Mouse (Mus musculus): ENCODE measurements around the gene Ank3. TPM values are rescaled to one million over a fixed set of nuclear protein-coding genes. Genes with fewer than 3 reads are reported as not detected.
"Not testable (repeated sequence)": the region's sequence is repeated elsewhere in the genome, so short reads cannot be mapped to it uniquely, and the experiment has no call there.

Ank3 gene
- polyA plus RNA-seq, 1 experiment from 2014 or later, result 21.9 TPM

GRCm38 (mm10) chr10:69909856-69910255 lies 511.3 kb downstream of the Ank3 start:
- no peaks in the 10 kb centered on the region for H3K36me3 ChIP-seq
- 83% methylated on average over 4 of the region's 4 CpGs for WGBS
- no peak overlapping the region for H3K4me3 ChIP-seq (replicated peaks)
- H3K9ac ChIP-seq, result no peak overlapping the region
- no peaks in the 10 kb centered on the region for H3K27me3 ChIP-seq (replicated peaks)
- no peak overlapping the region for H3K4me2 ChIP-seq (replicated peaks)
- H3K27ac ChIP-seq, result no peak overlapping the region
- no peaks in the 10 kb centered on the region for H3K9me3 ChIP-seq
- ATAC-seq, result peak; percentile 52
- no peaks in the 10 kb centered on the region for H3K4me1 ChIP-seq (replicated peaks)

- H3K4me3 ChIP-seq (replicated peaks); H3K4me2 ChIP-seq (replicated peaks); H3K9ac ChIP-seq; H3K27me3 ChIP-seq (replicated peaks); H3K36me3 ChIP-seq; H3K4me1 ChIP-seq (replicated peaks); H3K27ac ChIP-seq; H3K9me3 ChIP-seq: not testable (repeated sequence)
- 24% methylated on average over 5 of the region's 6 CpGs for WGBS
- peak; percentile 87 for ATAC-seq
These were observed 511.7 kb downstream of the Ank3 start for GRCm38 (mm10) chr10:69910304-69910703.

- H3K27me3 ChIP-seq (replicated peaks); H3K36me3 ChIP-seq; ATAC-seq; H3K4me1 ChIP-seq (replicated peaks); H3K9ac ChIP-seq; H3K27ac ChIP-seq; H3K4me2 ChIP-seq (replicated peaks); H3K9me3 ChIP-seq; H3K4me3 ChIP-seq (replicated peaks): not testable (repeated sequence)
- WGBS, result 32% methylated on average over 6 of the region's 7 CpGs
These were observed 512.2 kb downstream of the Ank3 start for GRCm38 (mm10) chr10:69910726-69911125.

DNA sequence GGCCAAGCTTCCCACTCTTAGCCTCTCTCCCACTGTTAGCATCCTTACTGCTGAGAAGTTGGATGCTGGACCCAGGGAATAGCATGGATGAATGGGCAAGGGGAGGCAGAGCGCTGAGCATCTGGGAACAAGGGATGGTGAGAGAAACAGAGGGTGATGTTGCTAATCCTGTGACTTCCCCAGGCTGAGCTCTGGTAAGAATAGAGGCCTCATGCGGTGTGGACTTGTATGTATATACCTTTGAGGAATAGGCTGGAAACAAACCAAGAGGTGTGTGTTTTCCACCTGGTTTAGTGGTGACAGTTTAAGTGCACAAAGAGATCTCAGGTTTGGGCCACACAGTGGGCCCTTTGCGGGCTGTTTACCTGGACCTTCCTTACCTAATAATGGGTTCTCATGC lies 517.0 kb downstream of the Ank3 start:
- Histone ChIP-seq H3K4me2 (replicated peaks) (no peak overlapping the region), H3K36me3 (no peaks in the 10 kb centered on the region), H3K4me1 (replicated peaks) (no peaks in the 10 kb centered on the region), H3K27ac (no peak overlapping the region), H3K4me3 (replicated peaks) (no peak overlapping the region), H3K27me3 (replicated peaks) (no peaks in the 10 kb centered on the region), H3K9ac (no peak overlapping the region), H3K9me3 (no peaks in the 10 kb centered on the region)
- 82% methylated on average over 3 of the region's 3 CpGs for WGBS
- no peak for ATAC-seq

- Histone ChIP-seq H3K4me2 (replicated peaks) (no peak overlapping the region), H3K27me3 (replicated peaks) (no peaks in the 10 kb centered on the region), H3K27ac (no peak overlapping the region), H3K9me3 (no peaks in the 10 kb centered on the region), H3K4me3 (replicated peaks) (no peak overlapping the region), H3K9ac (no peak overlapping the region), H3K36me3 (no peaks in the 10 kb centered on the region), H3K4me1 (replicated peaks) (no peaks in the 10 kb centered on the region)
- ATAC-seq, result peak; percentile 9; the same call in 1 of the 2 replicates
- 75% methylated on average over 4 of the region's 4 CpGs for WGBS
These were observed 517.6 kb downstream of the Ank3 start for GRCm38 (mm10) chr10:69916205-69916604.

- Histone ChIP-seq H3K4me1 (replicated peaks) (no peaks in the 10 kb centered on the region), H3K27me3 (replicated peaks) (no peaks in the 10 kb centered on the region), H3K4me3 (replicated peaks) (no peak overlapping the region), H3K36me3 (no peaks in the 10 kb centered on the region), H3K27ac (no peak overlapping the region), H3K4me2 (replicated peaks) (no peak overlapping the region), H3K9ac (no peak overlapping the region), H3K9me3 (no peaks in the 10 kb centered on the region)
- WGBS, result 49% methylated on average over 10 of the region's 10 CpGs
- peak; percentile 75 for ATAC-seq
These were observed 518.3 kb downstream of the Ank3 start for GRCm38 (mm10) chr10:69916689-69917435.

GRCm38 (mm10) chr10:69917711-69918110 lies 519.1 kb downstream of the Ank3 start:
- 86% methylated on average over 5 of the region's 5 CpGs for WGBS
- ATAC-seq, result no peak
- Histone ChIP-seq H3K36me3 (no peaks in the 10 kb centered on the region), H3K9ac (no peak overlapping the region), H3K27ac (no peak overlapping the region), H3K27me3 (replicated peaks) (no peaks in the 10 kb centered on the region), H3K4me1 (replicated peaks) (no peaks in the 10 kb centered on the region), H3K4me3 (replicated peaks) (no peak overlapping the region), H3K9me3 (no peaks in the 10 kb centered on the region), H3K4me2 (replicated peaks) (no peak overlapping the region)

DNA sequence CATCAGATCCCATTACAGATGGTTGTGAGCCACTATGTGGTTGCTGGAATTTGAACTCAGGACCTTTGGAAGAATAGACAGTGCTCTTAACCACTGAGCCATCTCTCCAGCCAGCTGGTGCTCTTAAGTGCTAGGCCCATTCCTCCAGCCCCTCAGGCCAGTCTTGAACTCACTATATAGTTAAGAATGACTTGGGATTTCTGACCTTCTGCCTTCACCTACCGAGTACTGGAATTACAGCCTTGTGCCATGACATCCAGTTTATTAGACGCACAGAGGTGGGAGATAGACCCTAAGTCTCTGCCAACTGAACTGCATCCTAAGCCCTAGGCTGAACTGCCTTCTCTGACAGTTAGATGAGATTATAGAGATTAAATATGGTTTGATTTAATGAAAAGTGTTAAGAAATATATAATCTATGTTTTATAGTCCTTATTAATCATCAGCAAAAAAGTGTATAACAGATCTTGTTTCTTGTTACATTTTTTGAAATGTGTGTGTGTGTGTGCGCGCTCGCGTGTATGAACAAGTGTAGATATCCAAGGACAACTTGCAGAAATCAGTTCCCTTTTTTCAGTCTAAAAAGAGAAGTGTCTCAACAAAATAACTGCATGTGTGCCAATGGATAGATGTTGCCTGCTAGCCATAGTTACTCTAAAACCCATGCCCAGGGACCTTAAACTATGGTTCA lies 520.0 kb downstream of the Ank3 start:
- Histone ChIP-seq H3K9ac (no peak overlapping the region), H3K9me3 (no peaks in the 10 kb centered on the region), H3K36me3 (no peaks in the 10 kb centered on the region), H3K27me3 (replicated peaks) (no peaks in the 10 kb centered on the region), H3K4me3 (replicated peaks) (no peak overlapping the region), H3K4me1 (replicated peaks) (no peaks in the 10 kb centered on the region), H3K27ac (no peak overlapping the region), H3K4me2 (replicated peaks) (no peak overlapping the region)
- 92% methylated on average over 6 of the region's 6 CpGs for WGBS
- no peak for ATAC-seq

DNA sequence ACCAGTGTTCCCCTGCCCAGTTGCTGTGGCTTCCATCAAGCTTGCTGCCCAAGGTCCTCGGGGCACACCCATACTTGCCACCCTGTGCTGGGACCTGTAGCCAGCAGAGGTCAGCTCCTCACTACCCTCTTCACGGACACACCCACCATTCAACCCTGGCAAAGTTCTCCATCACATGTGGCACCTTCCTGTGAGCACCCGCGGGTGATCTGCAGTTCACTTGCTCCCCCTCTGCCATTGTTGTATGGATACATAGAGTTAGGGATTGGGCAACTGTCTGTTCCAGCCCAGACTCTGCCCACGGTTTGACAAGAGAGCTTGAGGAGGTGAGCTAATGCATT lies 520.5 kb downstream of the Ank3 start:
- Histone ChIP-seq H3K4me2 (replicated peaks) (no peak overlapping the region), H3K4me3 (replicated peaks) (no peak overlapping the region), H3K9me3 (no peaks in the 10 kb centered on the region), H3K4me1 (replicated peaks) (no peaks in the 10 kb centered on the region), H3K27me3 (replicated peaks) (no peaks in the 10 kb centered on the region), H3K9ac (no peak overlapping the region), H3K36me3 (no peaks in the 10 kb centered on the region), H3K27ac (no peak overlapping the region)
- 84% methylated on average over 5 of the region's 5 CpGs for WGBS
- ATAC-seq, result no peak

GRCm38 (mm10) chr10:69919746-69920145 lies 521.2 kb downstream of the Ank3 start:
- H3K27ac ChIP-seq, result no peak overlapping the region
- no peak overlapping the region for H3K4me3 ChIP-seq (replicated peaks)
- 69% methylated on average over 7 of the region's 7 CpGs for WGBS
- no peaks in the 10 kb centered on the region for H3K4me1 ChIP-seq (replicated peaks)
- no peaks in the 10 kb centered on the region for H3K9me3 ChIP-seq
- H3K36me3 ChIP-seq, result no peaks in the 10 kb centered on the region
- H3K27me3 ChIP-seq (replicated peaks), result no peaks in the 10 kb centered on the region
- no peak overlapping the region for H3K9ac ChIP-seq
- no peak for ATAC-seq
- H3K4me2 ChIP-seq (replicated peaks), result no peak overlapping the region

DNA sequence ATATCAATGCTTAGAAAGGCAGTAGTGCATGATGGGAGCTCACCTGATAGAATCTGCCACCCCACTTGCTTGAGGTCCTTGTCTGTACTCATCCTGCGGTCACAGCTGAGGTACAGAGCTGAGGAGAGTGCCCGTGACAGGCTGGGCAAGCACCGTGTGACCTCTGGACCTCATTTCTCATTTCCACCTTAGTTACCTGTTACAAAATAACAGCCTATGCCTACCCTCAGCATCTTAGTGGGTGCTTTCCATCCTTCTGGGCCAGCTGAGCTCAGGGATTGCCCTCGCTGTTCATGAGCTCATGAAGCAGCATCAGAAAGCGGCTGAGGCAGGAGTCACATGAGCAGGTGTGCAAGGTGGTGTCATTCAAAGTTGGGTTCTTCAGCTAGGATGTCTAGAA lies 523.5 kb downstream of the Ank3 start:
- Histone ChIP-seq H3K9ac (no peak overlapping the region), H3K4me3 (replicated peaks) (no peak overlapping the region), H3K9me3 (no peaks in the 10 kb centered on the region), H3K36me3 (no peaks in the 10 kb centered on the region), H3K4me2 (replicated peaks) (no peak overlapping the region), H3K4me1 (replicated peaks) (peaks cover 9% of the 10 kb centered on the region; the same call in 1 of the 2 replicates), H3K27ac (no peak overlapping the region), H3K27me3 (replicated peaks) (no peaks in the 10 kb centered on the region)
- no peak for ATAC-seq
- 82% methylated on average over 5 of the region's 5 CpGs for WGBS

- H3K4me1 ChIP-seq (replicated peaks), result peaks cover 10% of the 10 kb centered on the region
- WGBS, result 6% methylated on average over 8 of the region's 8 CpGs
- no peaks in the 10 kb centered on the region for H3K36me3 ChIP-seq
- H3K9me3 ChIP-seq, result no peaks in the 10 kb centered on the region
- peak overlapping the region; percentile 69 for H3K4me2 ChIP-seq (replicated peaks)
- no peak overlapping the region; the same call in 1 of the 2 replicates for H3K4me3 ChIP-seq (replicated peaks)
- peak; percentile 42 for ATAC-seq
- no peak overlapping the region for H3K9ac ChIP-seq
- peak overlapping the region; percentile 48 for H3K27ac ChIP-seq
- no peaks in the 10 kb centered on the region for H3K27me3 ChIP-seq (replicated peaks)
These were observed 525.2 kb downstream of the Ank3 start for GRCm38 (mm10) chr10:69923801-69924200.

GRCm38 (mm10) chr10:69924321-69924720 lies 525.7 kb downstream of the Ank3 start:
- Histone ChIP-seq H3K4me2 (replicated peaks) (peak overlapping the region; percentile 69), H3K27ac (peak overlapping the region; percentile 48), H3K9ac (no peak overlapping the region), H3K27me3 (replicated peaks) (no peaks in the 10 kb centered on the region), H3K9me3 (no peaks in the 10 kb centered on the region), H3K36me3 (no peaks in the 10 kb centered on the region), H3K4me1 (replicated peaks) (peaks cover 10% of the 10 kb centered on the region), H3K4me3 (replicated peaks) (peak overlapping the region; percentile 14)
- ATAC-seq, result peak; percentile 84
- 6% methylated on average over 11 of the region's 11 CpGs for WGBS

Data from intestine, embryonic 15.5 days (tissue).